Mouse (Mus musculus): Measurements from ENCODE around the gene Pa2g4.
"Not testable (repeated sequence)": the region's sequence is repeated elsewhere in the genome, so short reads cannot be mapped to it uniquely, and the experiment has no call there.

Pa2g4 gene

DNA sequence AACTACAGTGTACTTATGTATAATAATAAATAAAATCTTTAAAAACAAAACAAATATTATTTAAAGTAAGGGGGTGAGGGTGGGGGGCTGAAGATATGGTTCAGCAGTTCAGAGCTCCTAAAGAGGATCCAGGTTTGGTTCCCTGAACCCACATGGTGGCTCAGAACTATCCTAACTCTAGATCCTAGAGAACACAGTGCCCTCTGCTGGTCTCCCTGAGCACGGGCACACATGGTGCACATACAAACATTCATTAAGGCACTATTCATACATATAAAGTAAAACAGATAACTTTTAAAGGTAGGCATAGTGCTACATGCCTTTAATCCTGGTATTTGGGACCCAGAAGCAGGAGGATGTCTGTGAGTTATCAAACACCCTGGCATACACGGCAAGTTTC lies 9.3 kb upstream of the Pa2g4 start:
- no peak for DNase-seq

DNA sequence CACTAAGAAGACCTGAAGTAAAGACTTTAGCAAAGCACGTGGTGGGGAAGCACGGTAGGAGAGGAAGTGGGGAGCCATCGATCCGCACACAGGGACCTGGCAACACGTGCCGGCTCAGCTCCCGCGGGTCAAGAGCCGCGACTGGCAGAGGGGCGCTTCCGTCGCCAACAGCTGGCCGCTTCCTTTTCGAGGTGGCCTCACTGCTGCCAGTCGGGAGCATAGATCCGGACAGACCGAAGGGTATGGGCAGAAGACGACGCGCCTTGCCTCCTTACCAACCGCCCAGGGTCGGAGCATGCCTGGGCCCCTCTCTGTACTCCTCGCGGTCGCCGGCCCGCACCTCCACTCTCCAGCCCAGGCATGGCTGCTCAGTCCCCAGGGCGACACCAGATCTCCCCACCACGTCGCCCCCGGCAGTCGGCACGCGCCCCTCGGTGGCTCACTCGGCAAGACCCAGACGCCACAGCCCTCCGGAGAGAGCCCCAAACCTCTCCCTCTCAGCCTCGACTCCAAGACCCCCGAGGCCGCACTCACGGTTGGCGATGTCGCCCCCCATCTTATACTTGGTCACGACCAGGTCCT lies 490 bp downstream of the Pa2g4 start:
- no peak for DNase-seq

DNA sequence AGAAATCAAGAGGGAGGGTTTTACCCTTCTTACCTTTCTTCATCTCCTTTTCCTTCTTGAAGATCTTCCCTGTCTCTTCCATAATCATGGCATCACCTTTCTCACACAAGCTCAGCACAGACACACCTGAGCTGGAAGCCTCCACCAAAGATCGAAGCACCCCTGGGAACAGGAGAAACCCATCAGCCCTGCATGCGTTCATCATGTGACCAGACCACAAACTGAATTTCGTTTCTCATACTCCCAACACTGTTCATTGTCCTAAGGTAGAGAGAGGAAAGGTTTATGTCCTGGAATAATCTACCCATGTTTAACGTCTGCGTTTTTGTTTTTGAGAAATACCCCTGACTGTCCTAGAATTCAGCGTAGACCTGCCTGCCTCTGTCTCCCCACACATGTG lies 2.2 kb downstream of the Pa2g4 start:
- no peak for DNase-seq

DNA sequence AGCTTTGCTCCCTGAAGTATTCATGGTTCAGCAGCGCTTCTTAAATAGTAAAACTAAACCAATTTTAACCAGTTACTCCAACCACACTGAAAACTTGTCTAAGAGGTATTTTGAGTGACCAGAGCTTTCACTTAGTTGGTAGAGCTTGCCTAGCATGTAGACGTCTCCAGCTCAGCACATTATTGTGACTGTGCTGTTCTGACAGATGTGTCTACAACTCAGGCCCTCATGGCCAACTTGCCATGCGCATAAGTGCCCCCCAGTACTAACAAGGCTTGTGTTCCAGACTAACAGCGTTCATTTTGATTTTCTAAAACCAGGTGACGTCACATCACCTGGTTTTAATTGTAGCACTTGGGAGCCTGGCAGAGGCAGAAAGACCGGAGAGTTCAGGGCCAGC lies 8.8 kb downstream of the Pa2g4 start:
- no peak for DNase-seq

DNA sequence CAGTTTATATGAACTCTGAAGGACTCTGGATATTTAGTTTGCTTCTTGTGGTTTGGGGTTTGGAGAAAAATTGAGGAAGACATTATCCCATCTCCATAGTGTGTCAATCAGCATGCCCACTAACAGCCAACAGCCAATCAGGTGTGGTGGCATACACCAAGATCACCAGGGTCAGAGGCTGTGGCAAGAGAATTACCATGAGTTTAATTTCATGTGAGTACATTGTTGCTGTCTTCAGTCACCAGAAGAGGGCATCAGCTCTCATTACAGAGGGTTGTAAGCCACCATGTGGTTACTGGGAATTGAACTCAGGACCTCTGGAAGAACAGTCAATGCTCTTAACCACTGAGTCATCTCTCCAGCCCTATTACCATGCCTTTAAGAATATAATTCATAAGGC lies 9.5 kb downstream of the Pa2g4 start:
- DNase-seq = no peak

DNA sequence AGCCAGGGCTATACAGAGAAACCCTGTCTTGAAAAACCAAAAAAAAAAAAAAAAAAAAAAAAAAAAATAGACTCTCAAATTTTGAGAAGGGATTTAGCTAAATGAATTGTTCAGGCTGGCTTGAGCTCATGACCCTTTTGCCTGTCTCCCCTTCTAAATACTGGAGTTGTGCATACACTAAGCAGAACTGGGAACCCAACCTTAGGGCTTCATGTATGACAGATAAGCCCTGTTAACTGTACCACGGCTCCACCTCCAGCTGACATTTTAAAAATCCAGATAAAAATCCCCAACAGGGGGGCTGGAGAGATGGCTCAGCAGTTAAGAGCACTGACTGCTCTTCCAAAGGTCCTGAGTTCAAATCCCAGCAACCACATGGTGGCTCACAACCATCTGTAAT lies 10.2 kb downstream of the Pa2g4 start:
- not testable (repeated sequence) for DNase-seq

DNA sequence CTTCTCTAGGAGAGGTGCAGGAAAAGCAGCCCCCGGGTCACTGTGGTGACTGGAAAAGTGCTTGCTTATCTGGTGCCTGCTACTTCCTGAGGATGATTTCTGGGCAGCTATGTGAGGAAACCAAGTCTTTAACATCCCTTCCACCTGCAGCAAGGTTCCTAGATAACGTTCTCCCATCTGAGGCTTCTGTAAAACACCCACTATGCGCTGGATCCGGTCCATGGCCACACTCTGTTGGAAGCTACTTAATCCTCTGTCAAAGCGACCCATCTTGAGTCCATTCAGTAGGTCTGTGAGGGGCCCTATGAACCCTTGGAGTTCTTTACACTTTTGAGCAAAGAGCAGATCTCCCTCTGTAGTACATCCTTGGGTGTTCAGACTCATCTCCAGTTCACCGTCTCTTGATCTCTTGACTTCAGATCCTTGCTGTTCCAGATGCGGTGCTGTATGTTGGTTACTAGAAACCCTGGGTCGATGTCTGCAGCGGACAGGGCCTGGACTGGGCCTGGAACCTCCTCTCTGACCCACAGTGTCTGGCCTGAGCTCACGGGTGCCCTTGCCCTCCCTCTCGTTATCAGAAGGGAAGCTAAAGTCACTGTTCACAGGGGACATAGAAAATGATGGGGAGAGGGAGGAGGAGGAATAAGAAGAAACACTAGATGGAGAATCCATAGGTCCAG lies 15.5 kb downstream of the Pa2g4 start:
- not testable (repeated sequence) for DNase-seq

DNA sequence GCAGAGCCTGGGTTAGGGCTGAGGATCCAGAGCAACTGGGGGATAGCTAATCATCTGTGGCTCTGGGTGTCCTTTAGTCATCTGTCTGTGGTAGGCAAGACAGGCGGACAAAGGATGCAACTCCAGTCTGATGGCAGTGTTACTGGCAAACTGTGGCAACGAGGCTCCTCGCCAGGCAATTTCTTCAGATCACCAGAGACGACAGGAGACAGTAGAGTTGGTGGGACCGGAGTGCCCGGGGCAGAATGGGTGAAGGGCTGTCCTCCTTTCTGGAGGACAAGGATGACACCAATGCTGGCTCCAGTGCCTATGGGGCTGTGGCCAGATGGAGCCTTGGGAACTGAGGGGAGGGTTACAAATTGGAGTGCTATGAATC lies 16.1 kb downstream of the Pa2g4 start:
- DNase-seq = peak; percentile 20

DNA sequence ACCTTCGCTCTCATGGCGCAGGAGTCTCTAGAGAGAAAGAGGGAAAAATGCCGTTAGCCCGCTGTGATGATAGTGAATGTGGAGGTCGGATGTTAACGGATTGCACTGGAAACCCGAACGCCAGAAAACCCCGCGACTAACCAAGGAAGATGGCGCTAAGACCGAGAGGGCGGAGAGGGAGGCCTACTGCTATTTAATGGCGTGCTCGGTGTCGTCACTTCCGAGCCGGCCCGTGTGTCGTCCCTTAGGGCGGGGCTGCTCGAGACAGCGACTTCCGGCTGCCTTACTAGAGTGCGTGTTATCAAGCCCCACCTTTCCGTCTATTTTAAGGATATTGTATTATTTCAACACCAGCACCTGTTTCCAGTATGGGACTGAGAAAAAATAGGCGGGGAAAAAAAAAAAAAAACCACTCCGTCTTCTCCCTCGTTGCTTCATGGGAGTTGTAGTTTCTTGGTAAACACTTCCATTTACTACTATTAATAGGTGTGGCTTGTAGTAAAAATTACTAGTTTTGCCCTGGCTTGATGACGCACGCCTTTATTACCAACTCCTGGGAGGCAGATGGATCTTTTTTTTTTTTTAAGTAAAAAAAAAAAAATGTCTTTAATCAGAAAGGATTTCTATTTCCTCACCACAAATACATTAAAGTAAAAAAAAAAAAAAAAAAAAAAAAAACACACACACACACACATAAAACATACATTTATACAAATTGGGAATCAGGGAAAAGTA lies 16.7 kb downstream of the Pa2g4 start, which contains the start of gene Rpl41:
TSS of gene Rpl41 (minus strand) at position 359 of the 735 bp plus-strand sequence.
- DNase-seq = peak; percentile 95

DNA sequence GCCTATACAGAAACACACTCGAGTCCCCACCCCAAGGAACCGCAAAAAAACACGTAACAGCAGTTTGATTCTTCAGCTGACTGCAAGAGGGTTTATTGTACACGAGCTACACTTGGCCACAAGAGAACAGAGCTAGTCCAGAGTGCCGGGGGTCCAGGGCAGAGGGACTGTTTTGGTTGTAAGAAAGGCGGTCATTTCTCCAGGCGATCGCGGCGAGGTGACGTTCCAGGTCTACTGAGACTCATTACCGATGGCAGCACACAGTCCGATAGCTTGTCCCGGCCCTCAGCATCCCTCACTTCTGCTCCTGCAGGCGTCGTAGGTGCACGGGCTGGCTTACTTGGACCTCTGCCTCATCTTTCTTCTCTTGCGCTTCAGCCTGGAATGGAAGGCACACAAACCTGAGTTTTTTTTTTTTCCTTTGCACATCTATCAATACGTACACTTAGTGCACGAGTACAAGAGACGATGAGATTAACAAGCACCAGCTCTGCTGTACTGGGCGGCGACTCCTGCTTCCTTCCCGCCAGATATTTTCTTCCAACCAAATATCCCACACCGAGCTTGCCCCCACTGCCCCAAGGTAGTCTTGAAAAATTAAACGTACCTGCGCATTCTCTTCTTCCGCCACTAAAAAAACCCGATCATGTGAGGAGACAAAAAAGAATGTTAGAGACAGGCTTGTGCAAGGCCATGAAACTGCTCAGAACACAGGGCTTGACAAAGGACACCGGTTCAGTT lies 17.6 kb downstream of the Pa2g4 start:
- peak; percentile 32 for DNase-seq

DNA sequence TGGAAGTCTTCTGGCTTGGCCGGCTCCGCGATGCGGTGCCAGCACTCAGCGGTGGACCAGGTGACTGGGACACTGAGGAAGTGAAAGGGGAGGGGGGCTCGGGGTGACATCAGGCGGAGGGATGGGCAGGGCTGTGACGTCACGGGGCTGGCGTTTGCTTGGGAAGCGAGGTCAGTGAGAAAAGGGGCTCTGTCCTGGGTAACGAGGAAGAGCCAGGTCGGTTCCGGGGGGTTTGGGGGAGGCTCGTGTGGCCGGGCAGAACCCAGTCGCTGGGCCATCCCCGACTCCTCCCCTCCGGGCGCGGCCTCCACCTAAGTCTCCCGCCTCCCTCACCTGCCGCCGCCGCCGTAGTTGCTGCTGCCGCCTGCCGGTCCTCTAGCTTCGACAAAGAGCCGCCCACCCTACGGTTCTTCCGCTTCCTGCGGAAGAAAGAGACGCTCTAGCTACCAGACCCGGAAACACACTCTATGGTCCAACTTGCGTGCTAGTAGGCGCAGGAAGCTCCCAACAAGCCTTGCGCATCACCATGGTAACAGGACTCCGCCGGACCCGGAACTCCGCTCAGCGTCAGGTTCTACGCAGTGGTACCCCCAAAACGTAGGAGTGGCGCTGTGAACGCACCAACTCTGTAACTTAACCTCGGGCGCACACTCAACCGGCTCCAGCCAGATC lies 18.3 kb downstream of the Pa2g4 start, which contains the start of gene Zc3h10:
TSS of gene Zc3h10 (minus strand) at position 414 of the 672 bp plus-strand sequence.
- DNase-seq = peak; percentile 95

DNA sequence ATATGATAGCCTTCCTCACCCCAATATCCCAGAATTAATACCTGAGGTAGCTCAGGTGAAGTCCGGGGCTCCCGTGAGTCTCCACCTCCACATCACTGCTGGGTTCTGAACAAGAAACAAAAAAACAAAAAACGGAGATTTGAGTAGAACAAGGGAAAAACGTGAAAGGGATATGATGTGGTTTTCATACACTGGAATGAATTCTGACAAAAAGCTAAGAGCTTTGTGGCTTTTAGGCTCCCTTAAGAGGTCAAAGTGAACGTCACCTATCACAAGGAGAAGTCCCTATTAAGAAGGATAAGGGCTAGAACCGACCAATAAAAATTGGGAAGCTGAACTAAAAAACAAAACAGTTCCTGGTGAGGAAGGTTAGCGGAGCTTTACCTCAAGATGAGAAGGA lies 19.0 kb downstream of the Pa2g4 start:
- no peak for DNase-seq

DNA sequence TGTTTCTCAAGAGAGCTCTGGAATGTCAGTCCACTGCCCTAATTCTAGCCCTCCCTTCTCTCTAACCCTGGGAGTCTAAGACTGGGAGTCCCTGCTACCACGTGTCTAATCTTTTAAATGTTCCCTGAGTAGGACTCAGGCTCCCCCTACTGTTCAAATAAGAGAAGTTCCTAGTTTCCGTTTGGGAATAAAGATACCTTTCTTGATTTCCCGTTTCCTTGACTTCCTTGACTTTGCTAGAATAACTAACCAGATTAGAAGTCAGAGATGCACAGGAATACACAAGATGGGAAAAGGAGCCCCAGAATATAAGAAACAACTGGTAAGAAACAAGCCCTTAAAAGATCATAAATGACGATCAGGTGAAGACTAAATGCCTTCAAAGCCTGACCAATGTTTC lies 19.4 kb downstream of the Pa2g4 start:
- DNase-seq = no peak

DNA sequence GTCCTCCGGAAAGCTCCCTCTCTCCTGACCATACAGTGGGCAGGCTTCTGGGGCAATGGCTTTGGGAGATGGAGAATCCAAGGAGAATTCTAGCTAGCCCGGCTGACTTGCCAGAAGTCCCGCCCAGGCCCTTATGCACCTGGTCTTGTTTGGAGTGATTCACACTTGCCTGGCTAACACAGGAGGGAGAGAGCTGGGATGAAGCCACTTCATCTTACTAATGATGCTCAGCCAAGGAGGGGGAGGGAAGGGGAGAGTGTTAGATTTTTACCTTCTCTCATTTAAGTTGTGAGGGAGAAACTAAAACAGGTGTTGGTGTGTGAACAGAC lies 20.3 kb downstream of the Pa2g4 start:
- DNase-seq = no peak

DNA sequence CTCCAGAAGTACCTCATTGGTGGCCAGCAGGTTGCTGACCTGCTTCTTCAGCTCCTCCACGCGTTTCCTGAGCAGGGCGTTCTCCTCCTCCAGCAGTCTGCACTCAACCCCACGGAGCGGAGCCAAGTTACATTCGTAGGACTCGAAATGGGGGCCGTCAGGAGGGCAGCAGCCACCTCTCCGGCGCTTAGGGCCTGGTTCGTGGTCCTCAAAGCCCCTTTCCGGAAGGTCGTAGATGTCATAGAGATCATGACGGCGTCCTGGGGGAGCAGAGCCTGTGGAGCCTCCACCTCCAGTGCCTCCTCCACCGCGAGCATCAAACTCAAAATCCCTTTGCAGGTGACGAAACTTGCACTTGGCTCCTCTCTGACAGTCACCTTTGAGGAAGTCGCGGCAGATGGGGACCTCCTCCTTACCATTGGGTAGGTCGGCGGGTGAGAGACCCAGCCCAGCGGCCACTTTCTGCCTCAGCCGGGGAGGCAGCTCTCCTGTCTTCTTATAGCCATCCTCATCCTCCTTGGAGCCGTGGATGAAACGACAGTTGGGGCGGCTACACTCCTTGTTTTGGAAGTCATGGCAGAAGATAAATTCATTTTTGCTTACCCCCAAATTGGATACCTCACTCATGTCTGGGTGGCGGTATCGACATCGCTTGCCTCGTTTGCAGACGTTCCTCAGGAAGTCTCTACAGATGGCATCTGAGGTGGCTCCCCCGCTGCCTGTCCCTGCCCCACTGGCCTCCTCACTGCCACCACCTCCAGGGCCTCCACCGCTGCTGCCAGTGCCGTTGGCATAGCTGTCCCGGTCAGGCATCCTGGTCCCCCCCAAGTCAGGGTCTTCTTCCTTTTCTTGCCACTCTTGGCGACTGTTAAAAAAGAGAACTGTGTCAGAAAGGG lies 20.9 kb downstream of the Pa2g4 start:
- peak; percentile 22 for DNase-seq

DNA sequence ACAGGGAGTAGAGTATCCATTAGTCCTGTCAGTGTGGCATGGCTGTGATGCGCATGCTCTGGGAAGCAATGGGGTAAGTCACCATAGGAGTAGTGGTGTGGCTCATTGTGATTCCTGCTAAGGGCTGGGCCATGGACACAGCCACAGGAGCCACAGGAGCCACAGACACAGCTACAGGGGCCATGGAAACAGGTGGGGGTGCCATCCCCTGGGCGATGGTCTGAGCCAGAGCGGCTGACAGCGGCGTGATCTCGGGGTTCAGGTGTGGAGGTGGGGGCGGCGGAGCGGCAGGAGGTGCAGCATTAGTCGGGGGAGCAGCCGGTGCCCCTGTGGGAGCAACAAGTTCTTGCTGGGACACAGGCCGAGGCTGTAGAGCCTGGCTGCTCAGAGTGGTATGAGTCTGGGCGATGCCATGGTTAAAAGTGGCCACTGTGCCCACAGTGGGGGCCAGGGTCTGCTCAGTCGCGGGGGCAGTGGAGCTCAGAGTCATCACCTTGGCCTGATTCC lies 21.6 kb downstream of the Pa2g4 start:
- no peak for DNase-seq

DNA sequence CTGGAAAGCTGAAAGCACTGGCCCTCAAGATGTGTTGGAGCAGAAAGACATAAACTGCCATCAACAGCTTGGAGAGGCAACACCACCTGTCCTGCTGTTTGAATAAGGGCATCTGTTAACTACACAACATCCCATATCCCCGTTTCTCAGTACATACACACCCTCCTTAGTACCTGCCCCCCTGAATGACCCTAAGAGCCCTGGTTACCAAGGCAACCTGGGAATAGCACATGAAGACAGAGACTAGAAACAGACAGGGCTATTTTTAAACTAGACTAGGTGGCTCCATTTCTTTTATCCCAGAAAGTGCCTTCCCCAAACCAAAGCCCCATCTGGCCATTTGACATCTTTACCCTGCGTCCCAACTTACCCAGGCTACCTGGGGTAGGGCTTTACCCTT lies 22.7 kb downstream of the Pa2g4 start:
- no peak for DNase-seq

DNA sequence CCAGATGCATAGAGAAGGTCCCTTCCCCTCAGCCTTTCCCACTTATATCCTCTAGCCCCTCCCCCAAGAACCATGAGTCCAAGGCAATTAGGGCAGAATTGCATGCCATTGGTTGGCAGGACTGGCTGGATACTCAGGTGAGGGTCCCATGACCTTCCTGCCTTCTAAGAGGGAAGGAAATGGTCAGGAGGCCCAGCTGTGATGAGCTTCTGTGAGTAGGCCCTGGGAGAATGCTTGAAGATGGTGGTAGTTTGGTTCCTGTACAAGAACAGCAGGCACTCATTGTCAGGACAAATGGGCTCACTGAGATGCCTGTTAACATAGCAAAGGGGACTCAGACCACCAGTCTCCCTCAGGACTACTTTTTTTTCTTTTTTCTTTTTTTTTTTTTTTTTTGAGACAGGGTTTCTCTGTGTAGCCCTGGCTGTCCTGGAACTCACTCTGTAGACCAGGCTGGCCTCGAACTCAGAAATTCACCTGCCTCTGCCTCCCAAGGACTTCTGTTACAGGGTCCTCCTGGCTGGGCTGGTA lies 27.4 kb downstream of the Pa2g4 start:
- DNase-seq = no peak

DNA sequence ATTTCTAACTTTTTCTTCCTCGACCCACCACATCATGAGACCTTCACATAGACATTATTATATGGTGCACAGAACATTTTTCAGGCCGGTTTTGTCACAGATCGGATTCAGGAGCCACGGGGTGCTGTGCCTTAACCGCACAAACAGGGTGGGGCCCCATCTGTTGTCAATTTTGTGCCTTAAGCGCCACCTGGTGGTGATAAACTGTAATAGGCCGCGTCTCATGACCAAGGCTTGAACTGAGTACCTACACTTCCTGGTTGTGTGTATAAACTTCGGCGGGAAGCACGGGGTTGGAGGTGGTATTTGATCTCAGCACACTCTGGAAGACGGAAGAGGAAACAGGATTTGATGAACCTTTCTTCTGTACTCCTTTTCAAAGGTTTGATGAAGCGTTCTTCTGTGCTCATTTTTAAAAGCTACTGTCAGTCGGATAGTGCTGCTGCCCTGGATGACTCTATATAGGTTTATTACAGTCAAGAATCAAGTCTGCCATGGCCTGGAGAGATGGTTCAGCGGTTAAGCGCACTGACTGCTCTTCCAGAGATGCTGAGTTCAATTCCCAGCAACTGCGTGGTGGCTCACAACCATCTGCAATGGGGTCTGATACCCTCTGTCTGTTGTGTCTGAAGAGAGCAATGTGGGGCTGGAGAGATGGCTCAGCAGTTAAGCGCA lies 29.4 kb downstream of the Pa2g4 start:
- DNase-seq = peak; percentile 91

DNA sequence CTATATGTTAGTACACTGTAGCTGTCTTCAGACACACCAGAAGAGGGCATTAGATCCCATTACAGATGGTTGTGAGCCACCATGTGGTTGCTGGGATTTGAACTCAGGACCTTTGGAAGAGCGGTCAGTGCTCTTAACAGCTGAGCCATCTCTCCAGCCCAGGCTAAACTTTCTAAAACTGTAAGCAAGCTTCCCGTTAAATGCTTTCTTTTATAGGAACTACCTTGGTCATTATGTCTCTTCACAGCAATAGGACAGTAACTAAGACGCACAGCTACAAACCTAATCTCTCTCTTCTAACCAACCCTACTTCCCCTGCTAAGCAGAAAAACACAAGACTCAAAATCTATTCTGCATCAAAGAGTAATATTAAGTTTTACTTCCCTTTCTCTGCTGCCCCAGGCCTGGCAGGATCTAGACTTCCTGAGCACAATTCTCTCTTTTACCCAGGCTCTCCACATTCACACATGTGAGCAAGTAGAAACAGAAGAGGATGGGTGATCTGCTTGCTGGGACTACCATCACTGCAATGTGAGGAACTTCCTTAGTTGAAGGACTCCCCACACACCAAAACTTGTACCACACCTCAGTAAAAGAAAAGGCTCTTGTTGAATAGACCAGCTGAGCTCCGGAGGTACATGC lies 30.0 kb downstream of the Pa2g4 start:
- DNase-seq = no peak
